Mouse (Mus musculus) megakaryocyte, embryonic 14.5 days (primary cell): ENCODE measurements around the gene Maml3. TPM values are rescaled to one million over a fixed set of nuclear protein-coding genes. Genes with fewer than 3 reads are reported as not detected.

Experiments
- H3K27me3 ChIP-seq: replicated peaks from 2 replicates; pipeline ENCODE3; 2012; ENCODE audit warnings: inconsistent platforms
- H3K36me3 ChIP-seq: replicated peaks from 2 replicates; pipeline ENCODE3; 2012; ENCODE audit warnings: low read length, inconsistent platforms, mixed read lengths
- H3K4me1 ChIP-seq: 2 replicates; pipeline ENCODE4 v1.6.1; 2012; ENCODE audit warnings: inconsistent platforms
- H3K4me3 ChIP-seq: replicated peaks from 2 replicates; pipeline ENCODE3; 2012; ENCODE audit warnings: moderate library complexity, mild to moderate bottlenecking, inconsistent platforms
- H3K9me3 ChIP-seq: 2 replicates; pipeline ENCODE4 v1.6.1; 2012; ENCODE audit warnings: inconsistent platforms
- FLI1 ChIP-seq: IDR thresholded peaks from 2 replicates; pipeline ENCODE4 v1.6.1; 2012; ENCODE audit warnings: low read length, inconsistent platforms, mixed read lengths
- GATA1 ChIP-seq: IDR thresholded peaks from 3 replicates; pipeline ENCODE4 v1.6.1; 2012; ENCODE audit warnings: mixed read lengths, low read length, inconsistent platforms, borderline replicate concordance
- polyA plus RNA-seq: library from polyadenylated mRNA; stranded (reverse); fragments of >175 nt; gene quantifications from 2 replicates; pipeline ENCODE4 v1.2.3, GENCODE M21; 2012; ENCODE audit warnings: low replicate concordance; ENCODE audit not compliant: insufficient read depth

The Maml3 gene
- 2.4 TPM in 2 replicates for polyA plus RNA-seq

DNA sequence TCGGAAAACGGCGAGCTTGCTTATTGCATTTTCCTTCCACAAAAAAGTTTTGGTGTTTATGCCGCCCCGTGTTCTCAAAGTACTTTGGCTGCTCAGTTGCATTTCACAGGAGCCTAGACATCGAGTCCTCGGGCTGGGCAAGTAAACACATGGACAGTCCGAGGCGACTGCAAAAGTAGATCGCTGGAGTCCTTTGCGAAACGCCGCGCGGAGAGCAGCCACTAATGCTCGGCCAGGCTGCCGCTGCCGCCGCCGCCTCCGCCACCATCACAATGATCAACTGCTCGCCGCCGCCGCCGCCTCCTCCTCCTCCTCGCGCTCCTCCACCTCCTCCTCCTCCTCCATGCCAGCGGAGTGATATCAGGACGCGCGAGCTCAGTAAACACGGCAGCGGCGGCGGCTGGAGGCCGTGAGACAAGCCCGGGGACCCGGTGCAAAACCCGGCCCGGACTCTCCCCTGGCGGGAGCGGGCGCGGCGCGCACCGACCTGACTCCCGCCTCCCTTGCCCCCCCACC is at the start of gene Maml3:
Gene Maml3 (minus strand): TSS at position 441 of the 516 bp plus-strand sequence.
- peaks cover 10% of the 10 kb centered on the region for H3K9me3 ChIP-seq
- peaks cover 31% of the 10 kb centered on the region for H3K4me1 ChIP-seq
- H3K4me3 ChIP-seq, result peak within 1 kb of the TSS; percentile 95
- TF ChIP-seq GATA1, result no peak
- no peaks in the 10 kb centered on the region for H3K36me3 ChIP-seq
- H3K27me3 ChIP-seq, result no peaks in the 10 kb centered on the region

DNA sequence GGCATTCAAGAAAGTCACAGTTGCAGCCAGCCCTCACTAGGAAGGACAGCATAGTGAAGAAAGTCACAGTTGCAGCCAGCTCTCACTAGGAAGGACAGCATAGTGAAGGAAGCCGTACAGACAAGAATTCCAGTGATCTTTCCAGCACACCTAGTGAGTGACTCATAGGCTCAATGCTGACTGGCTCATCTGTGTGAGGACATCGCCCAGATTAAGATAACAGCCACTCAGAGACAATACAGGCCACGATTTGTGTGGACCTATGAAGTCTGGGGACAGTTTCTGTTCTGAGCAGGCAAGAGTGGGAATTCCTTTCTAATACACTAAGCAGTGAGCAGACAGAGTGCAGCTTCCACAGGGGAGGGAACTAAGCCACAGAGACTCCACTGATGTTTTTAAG is 46.3 kb upstream of the Maml3 start:
- peaks cover 14% of the 10 kb centered on the region for H3K9me3 ChIP-seq
- TF ChIP-seq FLI1 (no peak), GATA1 (no peak)
- no peaks in the 10 kb centered on the region for H3K36me3 ChIP-seq
- H3K4me1 ChIP-seq, result peaks cover 3% of the 10 kb centered on the region; the same call in 1 of the 2 replicates
- peaks cover 22% of the 10 kb centered on the region for H3K27me3 ChIP-seq
- H3K4me3 ChIP-seq, result no peak overlapping the region

DNA sequence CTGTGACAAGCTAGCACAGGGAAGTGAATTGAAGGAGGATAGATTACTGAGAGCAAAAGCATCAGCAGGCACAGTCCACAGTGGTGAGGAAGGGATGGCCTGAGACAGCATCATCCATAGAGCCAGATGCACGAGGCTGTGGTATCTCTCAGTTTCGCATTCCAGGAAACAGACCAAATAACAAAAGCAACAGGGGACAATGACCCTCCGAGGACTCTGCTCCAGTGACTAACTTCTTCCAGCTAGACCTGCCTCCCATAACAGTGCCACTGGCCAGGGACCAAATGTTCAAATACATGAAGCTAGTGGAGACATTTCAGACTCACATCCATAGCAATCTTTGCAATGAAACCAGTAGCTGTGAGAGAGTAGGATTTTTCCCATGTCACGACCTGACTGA is 43.4 kb upstream of the Maml3 start:
- no peak overlapping the region for H3K4me3 ChIP-seq
- H3K4me1 ChIP-seq, result peaks cover 3% of the 10 kb centered on the region; the same call in 1 of the 2 replicates
- no peaks in the 10 kb centered on the region for H3K36me3 ChIP-seq
- TF ChIP-seq FLI1, result no peak
- no peak for TF ChIP-seq GATA1
- peaks cover 22% of the 10 kb centered on the region for H3K27me3 ChIP-seq
- H3K9me3 ChIP-seq, result no peaks in the 10 kb centered on the region

DNA sequence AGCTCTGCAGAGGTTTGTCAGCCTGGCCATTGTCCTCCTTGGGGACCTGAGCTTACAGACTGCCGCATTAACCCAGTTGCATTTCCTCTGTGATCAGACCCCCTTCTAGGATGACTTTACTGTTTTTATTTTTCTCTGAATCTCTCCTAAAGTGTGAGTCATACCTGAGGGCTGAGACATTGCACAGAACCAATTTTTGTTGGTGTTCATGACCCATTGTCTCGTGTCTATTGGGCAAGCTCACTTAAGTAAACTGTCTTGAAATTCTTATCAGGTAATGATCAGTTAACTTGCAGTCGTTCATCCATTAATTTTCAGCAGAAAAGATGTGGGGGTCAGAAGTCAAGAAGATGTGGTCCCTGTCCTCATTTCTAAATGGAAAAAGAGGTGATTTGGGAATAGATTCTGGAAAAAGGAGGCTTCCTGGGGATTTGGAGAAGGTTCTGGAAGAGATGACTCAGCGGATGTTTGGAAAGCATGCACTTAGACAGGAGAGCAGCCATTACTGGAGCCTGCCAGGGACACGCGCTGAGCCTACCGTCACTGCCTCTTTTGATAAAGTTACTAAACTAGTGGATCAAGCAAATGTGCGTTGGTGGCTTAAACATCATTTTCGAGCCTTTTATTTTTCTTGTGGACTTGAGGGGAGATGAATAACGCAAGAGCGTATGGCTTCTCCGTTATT is 40.0 kb upstream of the Maml3 start:
- Histone ChIP-seq H3K4me1 (no peaks in the 10 kb centered on the region; the same call in 1 of the 2 replicates), H3K9me3 (no peaks in the 10 kb centered on the region), H3K36me3 (no peaks in the 10 kb centered on the region), H3K27me3 (peaks cover 39% of the 10 kb centered on the region), H3K4me3 (no peak overlapping the region)
- TF ChIP-seq GATA1 (no peak), FLI1 (no peak)

DNA sequence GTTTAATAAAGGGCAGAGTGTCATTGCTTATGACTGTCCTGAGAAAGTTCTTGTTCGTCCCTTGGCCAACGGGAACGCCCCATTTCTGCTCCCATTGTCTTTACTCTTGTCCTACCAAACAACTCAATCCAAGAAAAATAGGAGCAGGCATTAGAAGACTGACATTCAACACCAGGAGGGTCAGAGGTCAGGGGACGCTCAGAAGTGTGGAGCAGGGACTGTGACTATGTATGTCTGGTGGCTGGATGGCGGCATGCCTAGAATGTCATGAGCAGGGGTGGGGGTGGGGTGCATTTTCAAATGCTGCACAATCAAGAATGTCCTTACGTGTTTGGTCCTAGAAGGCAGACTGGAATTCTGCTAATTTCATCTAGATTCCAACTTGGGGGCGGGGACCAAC is 38.1 kb upstream of the Maml3 start:
- TF ChIP-seq FLI1, result no peak
- TF ChIP-seq GATA1, result no peak
- Histone ChIP-seq H3K4me3 (no peak overlapping the region), H3K27me3 (peaks cover 35% of the 10 kb centered on the region), H3K36me3 (no peaks in the 10 kb centered on the region), H3K9me3 (no peaks in the 10 kb centered on the region), H3K4me1 (no peaks in the 10 kb centered on the region)

DNA sequence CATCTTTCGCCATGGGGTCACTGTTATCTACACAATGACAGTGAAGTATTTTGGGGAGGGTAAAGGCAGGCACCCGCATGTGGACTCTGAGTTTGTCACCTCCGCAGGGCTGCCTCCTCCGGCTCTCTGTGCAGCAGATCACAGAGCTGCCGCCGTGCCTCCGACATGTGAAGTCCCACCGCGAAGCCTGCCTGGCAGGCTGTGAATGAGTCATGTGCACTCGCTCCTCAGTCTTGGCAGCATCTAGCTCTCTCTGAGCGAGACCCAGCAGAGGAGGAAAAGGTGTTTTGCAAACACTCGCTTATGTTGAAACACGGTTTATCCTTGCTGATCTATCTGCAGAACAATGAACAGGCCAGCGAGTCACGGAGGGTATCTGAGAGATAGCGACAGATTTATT is 35.3 kb upstream of the Maml3 start:
- Histone ChIP-seq H3K4me1 (no peaks in the 10 kb centered on the region), H3K27me3 (peaks cover 27% of the 10 kb centered on the region), H3K36me3 (no peaks in the 10 kb centered on the region), H3K4me3 (no peak overlapping the region), H3K9me3 (peaks cover 10% of the 10 kb centered on the region; the same call in 1 of the 2 replicates)
- TF ChIP-seq FLI1 (no peak), GATA1 (no peak)

DNA sequence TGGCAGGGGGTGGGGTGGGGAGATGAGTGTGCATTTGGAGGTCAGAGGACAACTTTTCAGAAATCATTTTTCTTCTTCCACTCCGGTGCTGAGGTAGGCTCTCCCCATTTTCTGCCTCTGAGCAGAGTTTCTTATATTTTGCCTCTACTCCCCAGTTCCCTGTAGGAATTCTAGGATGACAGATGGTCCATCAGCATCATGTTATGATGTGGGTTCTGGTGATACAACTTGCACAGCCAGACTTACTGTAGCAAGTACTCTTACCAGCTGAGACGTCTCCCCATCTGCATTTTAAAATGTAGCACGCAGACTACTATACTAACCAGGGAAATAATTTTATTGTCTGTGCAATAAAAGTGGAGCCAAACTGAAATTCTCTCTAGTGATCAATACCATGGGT is 20.5 kb upstream of the Maml3 start:
- no peak for TF ChIP-seq FLI1
- TF ChIP-seq GATA1, result no peak
- Histone ChIP-seq H3K4me3 (no peak overlapping the region), H3K27me3 (peaks cover 23% of the 10 kb centered on the region), H3K4me1 (no peaks in the 10 kb centered on the region), H3K36me3 (no peaks in the 10 kb centered on the region), H3K9me3 (no peaks in the 10 kb centered on the region)

DNA sequence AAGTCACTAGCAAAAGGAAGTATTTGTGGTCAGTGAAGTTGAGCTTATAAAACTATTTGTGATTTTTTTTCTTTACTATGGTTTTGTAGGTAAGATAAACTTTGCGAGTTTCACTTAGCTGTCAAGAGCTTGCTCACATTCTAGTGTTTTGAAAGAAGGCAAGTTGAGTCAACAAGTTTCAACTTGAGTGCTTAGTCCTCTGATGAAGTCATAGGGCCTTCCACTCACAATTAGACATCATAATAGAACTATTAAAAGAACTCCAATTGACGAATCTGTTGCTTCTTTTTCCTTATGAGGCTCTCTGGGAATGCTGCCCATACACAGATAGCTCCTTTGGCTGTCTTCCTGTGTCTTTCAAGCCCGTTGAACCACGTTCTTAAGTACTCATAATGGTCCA is 16.0 kb upstream of the Maml3 start:
- H3K4me1 ChIP-seq, result no peaks in the 10 kb centered on the region
- no peak overlapping the region for H3K4me3 ChIP-seq
- peaks cover 9% of the 10 kb centered on the region; the same call in 1 of the 2 replicates for H3K9me3 ChIP-seq
- no peaks in the 10 kb centered on the region for H3K36me3 ChIP-seq
- peaks cover 29% of the 10 kb centered on the region for H3K27me3 ChIP-seq
- TF ChIP-seq FLI1 (no peak), GATA1 (no peak)

DNA sequence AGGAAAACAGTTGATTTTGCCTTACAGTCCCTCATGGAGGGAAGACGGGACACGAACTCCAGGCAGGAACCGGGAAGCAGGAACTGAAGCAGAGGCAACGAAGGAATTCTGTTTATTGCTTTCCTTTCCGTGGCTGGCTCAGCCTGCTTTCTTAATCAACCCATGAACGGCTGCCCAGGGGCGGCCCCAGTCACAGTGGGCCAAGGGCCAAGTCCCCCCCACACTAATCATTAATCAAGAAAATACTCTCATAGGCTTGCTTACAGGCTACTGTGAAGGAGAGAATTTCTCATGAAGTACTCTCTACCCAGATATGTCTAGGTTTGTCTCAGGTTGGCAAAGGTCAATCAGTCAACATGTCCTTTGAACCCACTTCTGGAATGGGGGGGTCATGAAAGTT is 14.3 kb upstream of the Maml3 start:
- H3K36me3 ChIP-seq, result no peaks in the 10 kb centered on the region
- H3K4me1 ChIP-seq, result no peaks in the 10 kb centered on the region
- H3K27me3 ChIP-seq, result peaks cover 35% of the 10 kb centered on the region
- H3K4me3 ChIP-seq, result no peak overlapping the region
- H3K9me3 ChIP-seq, result peaks cover 9% of the 10 kb centered on the region; the same call in 1 of the 2 replicates
- no peak for TF ChIP-seq FLI1
- no peak for TF ChIP-seq GATA1

DNA sequence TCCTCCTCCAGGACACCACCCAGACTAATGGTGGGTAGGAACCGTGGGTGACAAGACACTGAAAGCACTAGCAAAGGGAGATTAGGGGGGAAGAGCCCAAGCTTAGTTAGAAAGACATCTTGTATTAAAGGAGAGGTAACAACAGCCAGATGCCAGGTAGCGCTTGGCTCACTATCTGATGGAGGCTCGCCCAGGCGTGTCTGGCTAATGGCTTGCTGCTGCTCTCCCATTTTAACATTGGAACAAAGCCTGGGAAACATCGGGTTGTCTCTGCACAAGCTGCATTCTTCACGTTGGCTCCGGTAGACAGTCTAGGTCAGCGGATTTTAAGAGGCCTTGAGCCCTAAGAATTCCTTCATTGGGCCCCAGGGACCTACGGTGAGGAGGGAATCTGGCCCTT is 10.5 kb upstream of the Maml3 start:
- no peaks in the 10 kb centered on the region for H3K4me1 ChIP-seq
- peaks cover 9% of the 10 kb centered on the region; the same call in 1 of the 2 replicates for H3K9me3 ChIP-seq
- no peak overlapping the region for H3K4me3 ChIP-seq
- TF ChIP-seq FLI1 (no peak), GATA1 (no peak)
- peaks cover 27% of the 10 kb centered on the region for H3K27me3 ChIP-seq
- no peaks in the 10 kb centered on the region for H3K36me3 ChIP-seq

DNA sequence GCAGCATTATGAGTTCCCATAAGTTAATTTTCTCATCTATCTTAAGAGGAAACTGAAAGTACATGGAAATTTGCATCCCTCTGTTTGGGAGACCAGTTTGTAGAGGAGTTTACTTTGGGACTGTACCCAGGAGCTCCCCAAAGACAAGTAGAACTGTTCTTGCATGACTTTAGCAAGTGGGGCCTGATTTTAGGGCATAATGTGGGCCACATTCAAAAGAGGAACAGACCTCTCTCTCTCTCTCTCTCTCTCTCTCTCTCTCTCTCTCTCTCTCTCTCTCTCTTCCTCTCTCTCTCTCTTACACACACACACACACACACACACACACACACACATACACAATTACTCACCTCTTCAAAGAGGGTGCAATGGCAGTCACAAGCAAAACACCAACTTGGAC is 3.2 kb upstream of the Maml3 start:
- H3K27me3 ChIP-seq, result peaks cover 4% of the 10 kb centered on the region
- peaks cover 12% of the 10 kb centered on the region; the same call in 1 of the 2 replicates for H3K4me1 ChIP-seq
- H3K36me3 ChIP-seq, result no peaks in the 10 kb centered on the region
- H3K9me3 ChIP-seq, result peaks cover 10% of the 10 kb centered on the region
- no peak for TF ChIP-seq GATA1
- TF ChIP-seq FLI1, result no peak
- H3K4me3 ChIP-seq, result no peak overlapping the region
